Mouse (Mus musculus) kidney, postnatal 0 days (tissue): ENCODE measurements around the gene U90926. TPM values are rescaled to one million over a fixed set of nuclear protein-coding genes. Genes with fewer than 3 reads are reported as not detected.

ENCODE experiments used
- ATAC-seq: fragments of 200-750 bp; cut with Nextera tagmentation; replicated peaks from 2 replicates; pipeline ENCODE4 v1.8.0; 2017; ENCODE audit warnings: low read depth, moderate number of reproducible peaks, moderate TSS enrichment, moderate library complexity; ENCODE audit not compliant: low FRiP score
- DNase-seq: peaks from one replicate; pipeline ENCODE4 v3.0.0-alpha.2; 2016; ENCODE audit warnings: low spot score
- H3K27ac ChIP-seq: fragments of 300-500 bp; sonication (generic); 2 replicates; pipeline ENCODE4 v1.5.1; 2014; ENCODE audit warnings: mild to moderate bottlenecking
- H3K27me3 ChIP-seq: fragments of 300-500 bp; sonication (generic); 2 replicates; pipeline ENCODE4 v1.6.1; 2014; ENCODE audit warnings: low read length, mixed read lengths; ENCODE audit not compliant: insufficient read depth
- H3K36me3 ChIP-seq: fragments of 300-500 bp; sonication (generic); 2 replicates; pipeline ENCODE4 v1.6.1; 2014; ENCODE audit warnings: low read length, mixed read lengths; ENCODE audit not compliant: insufficient read depth
- H3K4me1 ChIP-seq: fragments of 300-500 bp; sonication (generic); replicated peaks from 2 replicates; pipeline ENCODE4 v1.6.1; 2014; ENCODE audit warnings: antibody characterized with exemption, low read length, mixed read lengths; ENCODE audit not compliant: insufficient read depth
- H3K4me2 ChIP-seq: fragments of 300-500 bp; sonication (generic); 2 replicates; pipeline ENCODE4 v1.6.1; 2014; ENCODE audit warnings: mild to moderate bottlenecking, low read length, moderate library complexity, mixed read lengths
- H3K4me3 ChIP-seq: fragments of 300-500 bp; sonication (generic); replicated peaks from 2 replicates; pipeline ENCODE4 v1.5.1; 2014; ENCODE audit warnings: low read depth, low read length
- H3K9ac ChIP-seq: fragments of 300-500 bp; sonication (generic); 2 replicates; pipeline ENCODE4 v1.6.1; 2014; ENCODE audit warnings: low read depth, low read length
- H3K9me3 ChIP-seq: fragments of 300-500 bp; sonication (generic); replicated peaks from 2 replicates; pipeline ENCODE4 v1.6.1; 2016; ENCODE audit warnings: low read length, inconsistent platforms, mixed read lengths
- CTCF ChIP-seq: IDR thresholded peaks from 2 replicates; pipeline ENCODE4 v1.5.1; 2016; ENCODE audit warnings: antibody characterized with exemption, low read depth, mild to moderate bottlenecking, moderate library complexity
- WGBS: fragments of 180-500 bp; shearing (Covaris S2); extraction: QIAGEN DNeasy Blood & Tissue Kit; methylation state at CpG from one replicate; pipeline ENCODE4 v1.1.7; 2014; 5-methylcytosine and 5-hydroxymethylcytosine counted together
- polyA plus RNA-seq: library from polyadenylated mRNA; unstranded; fragments of >200 nt; fragmentation: Nextera tagmentation; extraction: Ambion mirVana; gene quantifications from 2 replicates; pipeline ENCODE4 v1.2.1, GENCODE M21; 2015

Gene U90926
- polyA plus RNA-seq, 1 experiment from 2014 or later: not detected

- WGBS: 38% methylated on average over 5 of the region's 5 CpGs
- H3K4me3 ChIP-seq: no peak overlapping the region
- H3K9ac ChIP-seq: no peak overlapping the region
- ATAC-seq: no peak
- no peaks in the 10 kb centered on the region for H3K4me1 ChIP-seq
- no peak for TF ChIP-seq CTCF
- no peaks in the 10 kb centered on the region for H3K36me3 ChIP-seq
- H3K9me3 ChIP-seq: no peaks in the 10 kb centered on the region
- H3K27me3 ChIP-seq: no peaks in the 10 kb centered on the region
- DNase-seq: peak; percentile 27
- H3K4me2 ChIP-seq: 0 out of 2 replicates have a peak overlapping the region, but pooled peaks have one; percentile 7
- no peak overlapping the region for H3K27ac ChIP-seq
Observed at GRCm38 (mm10) chr5:92234939-92235557, 19.8 kb upstream of the U90926 start.

DNA sequence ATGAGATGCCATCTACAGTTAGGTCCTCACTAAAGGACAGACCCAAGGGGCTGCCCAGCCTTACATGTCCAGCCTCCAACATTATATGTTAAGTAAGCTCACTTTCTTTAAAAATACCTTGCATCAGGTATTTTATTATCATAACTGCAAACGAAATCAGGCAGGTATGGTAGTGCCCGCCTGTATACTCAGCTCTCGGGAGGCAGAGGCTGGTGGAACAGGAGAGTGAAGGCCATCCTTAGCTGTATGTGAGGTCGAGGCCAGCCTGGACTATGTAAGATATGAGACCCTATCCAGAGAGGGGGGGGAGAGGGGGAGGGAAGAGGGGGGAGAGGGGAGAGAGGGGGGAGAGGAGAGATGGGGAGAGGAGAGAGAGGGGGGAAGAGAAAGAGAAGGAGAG is 18.2 kb upstream of the U90926 start:
- Histone ChIP-seq H3K4me1 (no peaks in the 10 kb centered on the region), H3K9ac (no peak overlapping the region), H3K27ac (no peak overlapping the region), H3K27me3 (no peaks in the 10 kb centered on the region), H3K4me3 (no peak overlapping the region), H3K36me3 (no peaks in the 10 kb centered on the region), H3K4me2 (no peak overlapping the region), H3K9me3 (no peaks in the 10 kb centered on the region)
- no peak for ATAC-seq
- 91% methylated on average over 4 of the region's 4 CpGs for WGBS
- TF ChIP-seq CTCF: no peak
- DNase-seq: no peak

GRCm38 (mm10) chr5:92231836-92232235 is 16.6 kb upstream of the U90926 start:
- ATAC-seq: no peak
- TF ChIP-seq CTCF: no peak

GRCm38 (mm10) chr5:92230306-92230705 is 15.1 kb upstream of the U90926 start:
- Histone ChIP-seq H3K4me2 (no peak overlapping the region), H3K9me3 (no peaks in the 10 kb centered on the region), H3K27ac (no peak overlapping the region), H3K36me3 (no peaks in the 10 kb centered on the region), H3K9ac (no peak overlapping the region), H3K4me3 (no peak overlapping the region), H3K27me3 (no peaks in the 10 kb centered on the region), H3K4me1 (no peaks in the 10 kb centered on the region)
- DNase-seq (no peak), ATAC-seq (no peak)
- no peak for TF ChIP-seq CTCF
- 85% methylated on average over 11 of the region's 11 CpGs for WGBS

More at GRCm38 (mm10) chr5:92231836-92232235, 16.6 kb upstream of the U90926 start:
- H3K27ac ChIP-seq: no peak overlapping the region
- WGBS: 84% methylated on average over 10 of the region's 10 CpGs
- H3K36me3 ChIP-seq: no peaks in the 10 kb centered on the region
- no peaks in the 10 kb centered on the region for H3K4me1 ChIP-seq
- H3K9ac ChIP-seq: no peak overlapping the region
- no peak overlapping the region for H3K4me2 ChIP-seq
- no peak overlapping the region for H3K4me3 ChIP-seq
- no peaks in the 10 kb centered on the region for H3K9me3 ChIP-seq
- no peak for DNase-seq
- H3K27me3 ChIP-seq: no peaks in the 10 kb centered on the region

- ATAC-seq (no peak), DNase-seq (no peak)
- no peak for TF ChIP-seq CTCF
- Histone ChIP-seq H3K27me3 (no peaks in the 10 kb centered on the region), H3K9ac (no peak overlapping the region), H3K4me1 (no peaks in the 10 kb centered on the region), H3K27ac (no peak overlapping the region), H3K4me3 (no peak overlapping the region), H3K4me2 (no peak overlapping the region), H3K9me3 (no peaks in the 10 kb centered on the region), H3K36me3 (no peaks in the 10 kb centered on the region)
- 94% methylated on average over 3 of the region's 3 CpGs for WGBS
Observed at GRCm38 (mm10) chr5:92229514-92229913, 14.3 kb upstream of the U90926 start.

DNA sequence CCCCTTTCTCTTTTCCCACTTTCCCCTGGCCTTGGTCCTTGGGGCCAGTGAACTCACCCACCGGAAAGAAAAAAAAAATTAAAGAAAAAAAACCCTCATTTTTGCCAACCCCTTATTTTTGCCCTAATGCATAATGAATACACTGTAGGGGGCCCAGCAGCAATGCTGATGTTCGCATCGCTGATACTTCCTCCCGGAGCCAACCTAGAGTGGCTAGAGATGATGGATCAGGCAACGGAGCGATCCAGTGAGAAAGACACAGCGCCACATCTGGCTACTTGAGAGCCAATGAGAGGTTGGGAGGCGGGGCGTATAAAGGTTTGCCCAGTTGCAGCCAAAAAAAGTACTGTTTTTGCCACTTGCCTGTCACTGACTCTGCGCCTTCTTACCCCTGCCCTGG is 13.6 kb upstream of the U90926 start:
- Histone ChIP-seq H3K27ac (no peak overlapping the region), H3K4me2 (no peak overlapping the region), H3K36me3 (no peaks in the 10 kb centered on the region), H3K9ac (no peak overlapping the region), H3K27me3 (no peaks in the 10 kb centered on the region), H3K9me3 (no peaks in the 10 kb centered on the region), H3K4me3 (no peak overlapping the region), H3K4me1 (no peaks in the 10 kb centered on the region)
- WGBS: 59% methylated on average over 10 of the region's 10 CpGs
- DNase-seq (no peak), ATAC-seq (no peak)
- TF ChIP-seq CTCF: no peak

DNA sequence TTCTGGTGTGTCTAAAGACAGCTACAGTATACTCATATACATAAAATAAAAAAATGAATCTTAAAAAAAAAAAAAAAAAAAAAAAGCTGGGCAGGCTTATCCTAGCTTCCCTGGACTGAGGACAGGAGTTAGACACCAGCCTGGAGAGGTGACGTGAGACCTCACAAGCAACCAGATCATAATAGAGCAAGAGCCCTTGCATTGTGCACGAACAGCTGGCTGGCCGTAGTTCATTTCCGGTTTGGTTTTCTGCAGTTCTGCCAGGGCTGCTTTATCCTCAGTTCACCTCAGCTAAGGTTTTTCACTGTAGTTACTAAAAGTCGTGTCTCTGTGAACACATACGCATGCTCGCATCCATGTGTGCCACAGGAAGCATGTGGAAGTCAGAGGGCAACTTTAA is 12.6 kb upstream of the U90926 start:
- Histone ChIP-seq H3K9ac (no peak overlapping the region), H3K36me3 (no peaks in the 10 kb centered on the region), H3K27ac (no peak overlapping the region), H3K9me3 (no peaks in the 10 kb centered on the region), H3K27me3 (no peaks in the 10 kb centered on the region), H3K4me3 (no peak overlapping the region), H3K4me1 (no peaks in the 10 kb centered on the region), H3K4me2 (no peak overlapping the region)
- TF ChIP-seq CTCF: no peak
- WGBS: 82% methylated on average over 7 of the region's 7 CpGs
- ATAC-seq (no peak), DNase-seq (no peak)
